Mouse (Mus musculus) testis, adult 2 months (tissue): ENCODE data around the gene Gorasp1. TPM values are rescaled to one million over a fixed set of nuclear protein-coding genes. Genes with fewer than 3 reads are reported as not detected.
A peak's percentile ranks its signal among the peaks of the same experiment; 100 is the strongest.

Source experiments
- H3K27ac ChIP-seq: fragments of 200-500 bp; 2 replicates; pipeline ENCODE4 v1.5.1; 2012; ENCODE audit warnings: low read depth, low read length; ENCODE audit not compliant: control insufficient read depth, insufficient read depth
- H3K27me3 ChIP-seq: fragments of 200-500 bp; 2 replicates; pipeline ENCODE4 v1.6.1; 2012; ENCODE audit warnings: mild to moderate bottlenecking, low read length, moderate library complexity; ENCODE audit not compliant: control insufficient read depth, insufficient read depth
- H3K36me3 ChIP-seq: fragments of 200-500 bp; 2 replicates; pipeline ENCODE4 v1.6.1; 2012; ENCODE audit warnings: mild to moderate bottlenecking, low read length; ENCODE audit not compliant: control insufficient read depth, insufficient read depth
- H3K4me1 ChIP-seq: fragments of 200-500 bp; 2 replicates; pipeline ENCODE4 v1.6.1; 2012; ENCODE audit warnings: low read length; ENCODE audit not compliant: control insufficient read depth, insufficient read depth
- H3K4me3 ChIP-seq: fragments of 200-500 bp; 2 replicates; pipeline ENCODE4 v1.5.1; 2012; ENCODE audit warnings: low read depth, mild to moderate bottlenecking, low read length, moderate library complexity, mixed read lengths; ENCODE audit not compliant: control insufficient read depth
- CTCF ChIP-seq: fragments of 200-500 bp; IDR thresholded peaks from 2 replicates; pipeline ENCODE4 v1.5.1; 2012; ENCODE audit warnings: low read depth, mild to moderate bottlenecking, inconsistent platforms, low read length, moderate library complexity; ENCODE audit not compliant: control insufficient read depth, insufficient read depth, insufficient replicate concordance
- POLR2A ChIP-seq: fragments of 200-500 bp; IDR thresholded peaks from 2 replicates; pipeline ENCODE4 v1.6.1; 2012; ENCODE audit warnings: low read depth, mild to moderate bottlenecking, inconsistent platforms, low read length, moderate library complexity; ENCODE audit not compliant: control insufficient read depth
- polyA plus RNA-seq: library from polyadenylated mRNA; depleted of rRNA; stranded (reverse); fragments of >200 nt; gene quantifications from 2 replicates; pipeline ENCODE4 v1.2.3, GENCODE M21; 2012

The Gorasp1 gene
- polyA plus RNA-seq, 1 experiment = 11.5 TPM

DNA sequence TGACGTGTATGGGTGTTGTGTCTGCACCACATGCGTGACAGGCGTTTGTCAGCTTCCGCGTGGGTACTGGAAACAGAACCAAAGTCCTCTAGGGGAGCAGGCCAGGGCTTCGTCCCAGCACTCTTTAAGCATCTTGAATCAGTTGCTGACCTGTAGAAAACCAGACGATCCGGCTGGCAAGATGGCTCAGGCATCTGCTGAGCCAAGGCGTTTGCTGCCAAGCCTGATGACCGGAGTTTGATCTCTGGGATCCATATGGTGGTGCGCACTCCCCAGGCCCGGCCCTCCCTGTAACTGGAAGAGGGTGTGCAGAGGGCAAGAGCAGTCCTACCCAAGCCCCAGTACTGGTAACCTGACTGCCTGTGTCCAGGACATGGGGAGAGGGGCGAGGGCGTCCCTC, 4.5 kb upstream of the Gorasp1 start:
- no peak overlapping the region for H3K27ac ChIP-seq
- H3K4me3 ChIP-seq = no peak overlapping the region
- peaks cover 3% of the 10 kb centered on the region for H3K4me1 ChIP-seq
- H3K36me3 ChIP-seq = peaks cover 2% of the 10 kb centered on the region; the same call in 1 of the 2 replicates
- H3K27me3 ChIP-seq = no peaks in the 10 kb centered on the region
- TF ChIP-seq POLR2A (no peak), CTCF (no peak)

- H3K4me3 ChIP-seq = no peak overlapping the region
- peaks cover 4% of the 10 kb centered on the region for H3K4me1 ChIP-seq
- TF ChIP-seq CTCF (no peak), POLR2A (no peak)
- H3K27me3 ChIP-seq = no peaks in the 10 kb centered on the region
- peaks cover 2% of the 10 kb centered on the region; the same call in 1 of the 2 replicates for H3K36me3 ChIP-seq
- no peak overlapping the region for H3K27ac ChIP-seq
Measured at GRCm38 (mm10) chr9:119941407-119941806, 4.0 kb upstream of the Gorasp1 start.

DNA sequence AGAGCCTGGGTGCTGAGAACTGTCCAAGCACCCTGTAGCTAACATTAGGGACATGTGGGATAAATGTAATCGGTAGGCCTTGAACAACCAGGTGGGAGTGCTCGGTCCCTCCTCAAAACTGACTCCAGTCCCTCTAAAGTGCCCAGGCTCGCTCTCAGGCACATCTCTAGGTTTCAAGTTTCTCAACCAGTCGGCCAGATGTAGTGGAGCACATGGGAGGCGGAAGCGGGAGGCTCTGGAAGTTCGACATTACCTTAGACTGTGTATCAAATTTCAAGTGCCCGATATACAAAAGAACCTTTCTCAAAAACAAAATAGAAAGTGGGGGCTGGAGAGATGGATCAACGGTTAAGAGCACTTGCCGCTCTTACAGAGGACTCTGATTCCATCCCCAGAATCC, 2.3 kb upstream of the Gorasp1 start:
- H3K4me3 ChIP-seq = no peak overlapping the region
- H3K4me1 ChIP-seq = peaks cover 7% of the 10 kb centered on the region
- H3K27me3 ChIP-seq = no peaks in the 10 kb centered on the region
- H3K36me3 ChIP-seq = no peaks in the 10 kb centered on the region
- no peak overlapping the region for H3K27ac ChIP-seq
- TF ChIP-seq POLR2A (no peak), CTCF (no peak)

DNA sequence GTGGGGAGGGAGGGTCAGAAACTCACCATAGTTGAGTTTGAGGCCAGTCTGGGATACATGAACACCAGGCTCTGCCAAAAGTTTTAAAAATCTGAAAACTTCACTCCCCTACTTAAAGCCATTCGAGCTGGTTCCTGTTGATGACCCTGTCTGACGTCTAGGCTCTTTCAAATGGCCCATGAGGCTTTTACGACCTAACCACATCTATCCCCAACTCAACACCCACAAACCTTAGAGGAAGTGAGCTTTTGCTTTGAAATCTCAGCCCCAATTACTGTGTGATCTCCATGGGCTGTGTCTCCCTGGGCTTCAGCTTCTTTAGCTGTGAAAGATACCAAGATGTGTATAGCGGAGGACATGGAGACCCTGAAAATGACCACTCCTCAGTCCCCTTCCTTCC, 1.1 kb upstream of the Gorasp1 start:
- Histone ChIP-seq H3K27ac (no peak overlapping the region), H3K4me3 (peak overlapping the region; percentile 92), H3K4me1 (peaks cover 7% of the 10 kb centered on the region), H3K27me3 (no peaks in the 10 kb centered on the region), H3K36me3 (no peaks in the 10 kb centered on the region)
- no peak for TF ChIP-seq CTCF
- TF ChIP-seq POLR2A = no peak

- Histone ChIP-seq H3K27me3 (no peaks in the 10 kb centered on the region), H3K4me3 (no peak overlapping the region), H3K36me3 (no peaks in the 10 kb centered on the region), H3K27ac (no peak overlapping the region), H3K4me1 (peaks cover 8% of the 10 kb centered on the region)
- TF ChIP-seq POLR2A (no peak), CTCF (no peak)
Measured at GRCm38 (mm10) chr9:119933675-119934074, 3.7 kb downstream of the Gorasp1 start.

GRCm38 (mm10) chr9:119932358-119932757, 5.0 kb downstream of the Gorasp1 start:
- Histone ChIP-seq H3K4me1 (peaks cover 6% of the 10 kb centered on the region), H3K27me3 (no peaks in the 10 kb centered on the region), H3K27ac (no peak overlapping the region), H3K4me3 (no peak overlapping the region), H3K36me3 (no peaks in the 10 kb centered on the region)
- TF ChIP-seq CTCF = no peak

DNA sequence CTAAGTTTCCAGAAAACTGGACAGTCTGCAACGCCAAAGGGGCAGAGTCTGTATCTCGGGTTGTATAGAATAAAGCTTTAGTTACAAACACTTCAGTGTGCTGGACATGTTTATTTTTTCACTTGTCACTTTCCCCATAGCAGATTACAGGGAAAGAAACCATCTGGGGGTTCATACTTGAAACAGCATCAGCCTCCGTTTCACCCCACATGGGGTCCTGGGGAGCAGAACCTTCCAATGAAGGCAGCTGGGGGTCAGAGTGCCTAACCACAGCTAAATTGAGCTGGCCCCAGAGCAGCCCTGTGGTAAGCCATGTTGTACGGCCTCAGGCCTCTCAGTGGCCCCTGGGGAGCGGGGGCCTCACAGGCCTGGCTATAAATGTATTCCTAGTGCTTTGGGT, 10.9 kb downstream of the Gorasp1 start:
- Histone ChIP-seq H3K4me1 (no peaks in the 10 kb centered on the region), H3K27me3 (no peaks in the 10 kb centered on the region), H3K4me3 (no peak overlapping the region), H3K27ac (no peak overlapping the region), H3K36me3 (peaks cover 5% of the 10 kb centered on the region)
- TF ChIP-seq CTCF (no peak), POLR2A (no peak)

DNA sequence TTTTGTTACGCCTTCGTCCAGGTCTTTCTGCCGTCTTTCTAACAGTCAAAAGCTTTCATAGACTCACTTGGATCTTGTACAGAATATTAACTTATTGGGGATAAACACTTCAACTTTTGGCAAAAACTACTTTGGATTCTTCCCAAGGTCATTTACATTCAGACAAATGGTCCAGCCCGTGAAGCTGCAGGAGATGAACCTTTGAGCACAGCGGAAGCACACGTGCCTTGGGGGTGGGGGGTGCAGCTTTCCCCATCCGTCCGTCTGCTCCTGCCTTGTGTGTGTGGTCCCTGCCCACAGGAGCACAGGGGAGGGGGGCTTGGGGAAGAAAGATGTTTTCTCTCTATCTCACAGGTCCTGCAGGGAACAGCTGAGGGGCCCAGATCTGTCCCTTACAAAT, 11.6 kb downstream of the Gorasp1 start:
- no peak overlapping the region for H3K27ac ChIP-seq

More for the DNA sequence above, 11.6 kb downstream of the Gorasp1 start:
- Histone ChIP-seq H3K4me1 (no peaks in the 10 kb centered on the region), H3K4me3 (no peak overlapping the region), H3K27me3 (no peaks in the 10 kb centered on the region), H3K36me3 (peaks cover 8% of the 10 kb centered on the region)
- TF ChIP-seq POLR2A (no peak), CTCF (no peak)
